In genomic region chr14:17815103-17815502, GRCm38 (mm10) we compare ENCODE assay signal across 24 mouse cellular contexts.
DNase-seq lines count a peak whose midpoint lies in the region; ATAC-seq and TF ChIP-seq lines count a peak whose summit lies in the region.
"Had no signal": no experiment of that assay in that cellular context is flagged by ENCODE, and none has a peak within 500 bp of the region (broad histone marks: within the 10 kb centered on the region; RNA-seq: fewer than 3 reads in every experiment).

No protein-coding gene starts in this region.

- whole genome bisulfite sequencing in kidney, adult 2 months, result 59% methylated on average over 2 of the region's 2 CpGs
- whole genome bisulfite sequencing in midbrain, embryonic 13.5 days, result 76% methylated on average over 2 of the region's 2 CpGs
- 69% methylated on average over 2 of the region's 2 CpGs for WGBS in midbrain, embryonic 16.5 days

- H3K9me3 ChIP-seq in midbrain, embryonic 13.5 days, result no peaks in the 10 kb centered on the region
- H3K9me3 ChIP-seq in midbrain, embryonic 16.5 days (replicated peaks; ENCODE audit: control insufficient read depth, low read length, poor library complexity, severe bottlenecking), result no peaks in the 10 kb centered on the region
- H3K9me3 ChIP-seq: embryonic facial prominence, embryonic 15.5 days; forebrain, embryonic 10.5 days; limb, embryonic 10.5 days; liver, embryonic 12.5 days; neural tube, embryonic 12.5 days had no signal

- no peak overlapping the region for H3K4me3 ChIP-seq in kidney, adult 2 months (ENCODE audit: insufficient read depth, low read depth, low read length)
- H3K4me3 ChIP-seq in midbrain, embryonic 13.5 days (replicated peaks), result no peak overlapping the region
- H3K4me3 ChIP-seq in midbrain, embryonic 16.5 days (ENCODE audit: low read depth, low read length), result no peak overlapping the region
- H3K4me3 ChIP-seq: embryonic facial prominence, embryonic 15.5 days; forebrain, embryonic 10.5 days; limb, embryonic 10.5 days; liver, embryonic 12.5 days; neural tube, embryonic 12.5 days had no signal

- no peak overlapping the region for H3K27ac ChIP-seq in kidney, adult 2 months (ENCODE audit: insufficient read depth, low read depth, low read length)
- no peak overlapping the region for H3K27ac ChIP-seq in midbrain, embryonic 13.5 days
- no peak overlapping the region for H3K27ac ChIP-seq in midbrain, embryonic 16.5 days (ENCODE audit: low read length)
- H3K27ac ChIP-seq: embryonic facial prominence, embryonic 15.5 days; forebrain, embryonic 10.5 days; hindbrain, embryonic 14.5 days; kidney, postnatal 0 days; limb, embryonic 10.5 days; liver, embryonic 12.5 days; neural tube, embryonic 12.5 days; stomach, postnatal 0 days had no signal

- DNase-seq in adrenal gland, postnatal 10 days, result peak; percentile 16
- no peak for DNase-seq in adrenal gland, adult (ENCODE audit: inconsistent age in 2 of 2, low spot score in 1 of 2)
- DNase-seq in kidney, adult 2 months, result peak; percentile 33
- DNase-seq in kidney, postnatal 14 days, result no peak
- peak; percentile 70 to 77 for DNase-seq in cerebellum, adult 18-20 months
- peak; percentile 81 to 91 for DNase-seq in cerebellum, postnatal 25 days
- DNase-seq: adrenal gland, postnatal 25 days; embryo, embryonic 11 days; forebrain, postnatal 0 days; heart, postnatal 10 days; lung, adult 2 months; lung, postnatal 36 days had no signal

- H3K4me1 ChIP-seq in kidney, adult 2 months (ENCODE audit: control insufficient read depth, insufficient read depth, low read length), result no peaks in the 10 kb centered on the region
- no peaks in the 10 kb centered on the region for H3K4me1 ChIP-seq in midbrain, embryonic 13.5 days (replicated peaks)
- H3K4me1 ChIP-seq in midbrain, embryonic 16.5 days (ENCODE audit: control insufficient read depth, insufficient read depth, low read length), result no peaks in the 10 kb centered on the region
- H3K4me1 ChIP-seq: embryonic facial prominence, embryonic 15.5 days; forebrain, embryonic 10.5 days; limb, embryonic 10.5 days; liver, embryonic 12.5 days; neural tube, embryonic 12.5 days had no signal

- no peak for TF ChIP-seq POLR2A in kidney, adult 2 months (IDR thresholded peaks at IDR 0.05; ENCODE audit: low read depth, low read length)

- H3K36me3 ChIP-seq in kidney, adult 2 months (ENCODE audit: control insufficient read depth, insufficient read depth, low read length), result no peaks in the 10 kb centered on the region
- no peaks in the 10 kb centered on the region for H3K36me3 ChIP-seq in midbrain, embryonic 13.5 days
- H3K36me3 ChIP-seq in midbrain, embryonic 16.5 days (ENCODE audit: control insufficient read depth, insufficient read depth, low read length), result no peaks in the 10 kb centered on the region
- H3K36me3 ChIP-seq: embryonic facial prominence, embryonic 15.5 days; forebrain, embryonic 10.5 days; limb, embryonic 10.5 days; liver, embryonic 12.5 days; neural tube, embryonic 12.5 days had no signal

- no peak overlapping the region for H3K4me2 ChIP-seq in midbrain, embryonic 13.5 days (replicated peaks)
- no peak overlapping the region for H3K4me2 ChIP-seq in midbrain, embryonic 16.5 days (ENCODE audit: low read length)
- H3K4me2 ChIP-seq: embryonic facial prominence, embryonic 15.5 days; heart, embryonic 11.5 days; hindbrain, embryonic 14.5 days; liver, embryonic 12.5 days; neural tube, embryonic 12.5 days had no signal

- TF ChIP-seq CTCF in kidney, adult 2 months (conservative IDR thresholded peaks at IDR 0.05; ENCODE audit: insufficient read depth, insufficient read length, low read depth, low read length), result no peak

- no peaks in the 10 kb centered on the region for H3K27me3 ChIP-seq in kidney, adult 2 months (replicated peaks; ENCODE audit: control insufficient read depth, insufficient read depth, low read length)
- H3K27me3 ChIP-seq in midbrain, embryonic 13.5 days, result no peaks in the 10 kb centered on the region
- H3K27me3 ChIP-seq in midbrain, embryonic 16.5 days (ENCODE audit: control insufficient read depth, insufficient read depth, low read depth, low read length), result no peaks in the 10 kb centered on the region
- H3K27me3 ChIP-seq: embryonic facial prominence, embryonic 15.5 days; liver, embryonic 12.5 days; neural tube, embryonic 12.5 days had no signal

- no peak overlapping the region for H3K9ac ChIP-seq in midbrain, embryonic 13.5 days (replicated peaks)
- H3K9ac ChIP-seq in midbrain, embryonic 16.5 days (ENCODE audit: low read depth, low read length), result no peak overlapping the region
- H3K9ac ChIP-seq: embryonic facial prominence, embryonic 15.5 days; forebrain, postnatal 0 days; hindbrain, embryonic 14.5 days; liver, embryonic 12.5 days; neural tube, embryonic 12.5 days had no signal

- ATAC-seq in midbrain, embryonic 13.5 days, result no peak
- no peak for ATAC-seq in midbrain, embryonic 16.5 days
- ATAC-seq: forebrain, postnatal 0 days; intestine, postnatal 0 days; liver, embryonic 12.5 days had no signal

Comparison
In these comparisons a context has a peak if more than half of its experiments do, and no peak if none do; other contexts are left out.
1. DNase-seq: peak in adrenal gland, postnatal 10 days (single experiment), kidney, adult 2 months (single experiment), cerebellum, adult 18-20 months (2 of 2) and cerebellum, postnatal 25 days (2 of 2); none in adrenal gland, adult (0 of 2) and kidney, postnatal 14 days (single experiment).